ENCODE assay signal across 17 mouse cellular contexts in genomic region chr15:83772953-83773352, GRCm38 (mm10). TPM values are rescaled to one million over a fixed set of nuclear protein-coding genes. Genes with fewer than 3 reads are reported as not detected.
A peak's percentile ranks its signal among the peaks of the same experiment; 100 is the strongest.
DNase-seq lines count a peak whose midpoint lies in the region; ATAC-seq and TF ChIP-seq lines count a peak whose summit lies in the region.
"Had no signal": no experiment of that assay in that cellular context is flagged by ENCODE, and none has a peak within 500 bp of the region (broad histone marks: within the 10 kb centered on the region; RNA-seq: fewer than 3 reads in every experiment).

No protein-coding gene starts in this region.

- no peaks in the 10 kb centered on the region for H3K27me3 ChIP-seq in forebrain, embryonic 16.5 days (replicated peaks; ENCODE audit: control insufficient read depth, insufficient read depth, low read length)
- no peaks in the 10 kb centered on the region for H3K27me3 ChIP-seq in forebrain, embryonic 11.5 days (ENCODE audit: control insufficient read depth, insufficient read depth, low read length)
- peaks cover 30% of the 10 kb centered on the region for H3K27me3 ChIP-seq in kidney, embryonic 15.5 days
- H3K27me3 ChIP-seq in midbrain, postnatal 0 days (ENCODE audit: insufficient read depth, low read length): no peaks in the 10 kb centered on the region
- H3K27me3 ChIP-seq in midbrain, embryonic 14.5 days (ENCODE audit: control insufficient read depth, insufficient read depth, low read length): no peaks in the 10 kb centered on the region

- no peak overlapping the region for H3K4me3 ChIP-seq in forebrain, embryonic 16.5 days (replicated peaks; ENCODE audit: low read length)
- no peak overlapping the region for H3K4me3 ChIP-seq in forebrain, embryonic 11.5 days (ENCODE audit: low read depth, low read length)
- no peak overlapping the region for H3K4me3 ChIP-seq in kidney, embryonic 15.5 days (replicated peaks)
- no peak overlapping the region for H3K4me3 ChIP-seq in midbrain, postnatal 0 days (ENCODE audit: low read depth, low read length)
- no peak overlapping the region for H3K4me3 ChIP-seq in midbrain, embryonic 14.5 days (replicated peaks; ENCODE audit: low read depth, low read length)
- H3K4me3 ChIP-seq: embryonic facial prominence, embryonic 12.5 days; forebrain, embryonic 10.5 days; midbrain, embryonic 13.5 days had no signal

- no peak for ATAC-seq in forebrain, embryonic 16.5 days
- ATAC-seq in forebrain, embryonic 11.5 days (replicated peaks; ENCODE audit: low FRiP score): no peak
- ATAC-seq in kidney, embryonic 15.5 days (replicated peaks; ENCODE audit: low FRiP score): no peak
- ATAC-seq in midbrain, postnatal 0 days (ENCODE audit: low FRiP score): 0 out of 2 replicates have a peak, but pooled peaks have one; percentile 11
- no peak for ATAC-seq in midbrain, embryonic 14.5 days (ENCODE audit: low FRiP score, low TSS enrichment)
- ATAC-seq: liver, postnatal 0 days; midbrain, embryonic 13.5 days had no signal

- H3K9me3 ChIP-seq in forebrain, embryonic 16.5 days (ENCODE audit: control insufficient read depth, low read length): no peaks in the 10 kb centered on the region
- H3K9me3 ChIP-seq in forebrain, embryonic 11.5 days (ENCODE audit: control insufficient read depth, low read length): no peaks in the 10 kb centered on the region
- H3K9me3 ChIP-seq in kidney, embryonic 15.5 days (replicated peaks): no peaks in the 10 kb centered on the region
- no peaks in the 10 kb centered on the region for H3K9me3 ChIP-seq in midbrain, postnatal 0 days (ENCODE audit: low read length)
- no peaks in the 10 kb centered on the region for H3K9me3 ChIP-seq in midbrain, embryonic 14.5 days (ENCODE audit: control insufficient read depth, low read length)
- H3K9me3 ChIP-seq: embryonic facial prominence, embryonic 12.5 days; forebrain, embryonic 10.5 days; midbrain, embryonic 13.5 days had no signal

- H3K9ac ChIP-seq in forebrain, embryonic 16.5 days (replicated peaks; ENCODE audit: low read depth, low read length): no peak overlapping the region
- no peak overlapping the region for H3K9ac ChIP-seq in forebrain, embryonic 11.5 days (ENCODE audit: low read length)
- no peak overlapping the region for H3K9ac ChIP-seq in kidney, embryonic 15.5 days
- H3K9ac ChIP-seq in midbrain, postnatal 0 days (replicated peaks; ENCODE audit: low read length, poor library complexity, severe bottlenecking): no peak overlapping the region
- H3K9ac ChIP-seq in midbrain, embryonic 14.5 days (replicated peaks; ENCODE audit: low read length): no peak overlapping the region
- H3K9ac ChIP-seq: embryonic facial prominence, embryonic 12.5 days; hindbrain, embryonic 14.5 days; liver, postnatal 0 days; midbrain, embryonic 13.5 days had no signal

- DNase-seq in forebrain, embryonic 11.5 days (ENCODE audit: low spot score): no peak
- DNase-seq in kidney, adult 11 months: peak; percentile 12
- DNase-seq in midbrain, postnatal 0 days (ENCODE audit: low spot score): peak; percentile 63
- DNase-seq in midbrain, embryonic 14.5 days: no peak
- no peak for DNase-seq in thymus, postnatal 36 days
- no peak for DNase-seq in spleen, postnatal 10 days (ENCODE audit: low spot score in 2 of 2)
- DNase-seq: B cell, adult 2 months; liver, postnatal 0 days; thymus, adult 2 months had no signal

- H3K27ac ChIP-seq in forebrain, embryonic 16.5 days (ENCODE audit: low read length): peak overlapping the region; percentile 22; the same call in 1 of the 2 replicates
- H3K27ac ChIP-seq in forebrain, embryonic 11.5 days (ENCODE audit: low read depth, low read length): no peak overlapping the region
- no peak overlapping the region for H3K27ac ChIP-seq in kidney, embryonic 15.5 days
- no peak overlapping the region for H3K27ac ChIP-seq in midbrain, postnatal 0 days (ENCODE audit: low read depth, low read length)
- no peak overlapping the region for H3K27ac ChIP-seq in midbrain, embryonic 14.5 days (replicated peaks; ENCODE audit: low read depth, low read length)
- H3K27ac ChIP-seq: embryonic facial prominence, embryonic 12.5 days; forebrain, embryonic 10.5 days; hindbrain, embryonic 14.5 days; midbrain, embryonic 13.5 days had no signal

- no peaks in the 10 kb centered on the region for H3K36me3 ChIP-seq in forebrain, embryonic 16.5 days (ENCODE audit: control insufficient read depth, insufficient read depth)
- H3K36me3 ChIP-seq in forebrain, embryonic 11.5 days (ENCODE audit: control insufficient read depth, insufficient read depth, low read length): no peaks in the 10 kb centered on the region
- no peaks in the 10 kb centered on the region for H3K36me3 ChIP-seq in kidney, embryonic 15.5 days
- no peaks in the 10 kb centered on the region for H3K36me3 ChIP-seq in midbrain, postnatal 0 days (ENCODE audit: insufficient read depth, low read length)
- no peaks in the 10 kb centered on the region for H3K36me3 ChIP-seq in midbrain, embryonic 14.5 days (ENCODE audit: control insufficient read depth, insufficient read depth, low read length)
- H3K36me3 ChIP-seq: embryonic facial prominence, embryonic 12.5 days; forebrain, embryonic 10.5 days; midbrain, embryonic 13.5 days had no signal

- WGBS in forebrain, embryonic 16.5 days: 63% methylated on average over 4 of the region's 4 CpGs
- 89% methylated on average over 4 of the region's 4 CpGs for WGBS in forebrain, embryonic 11.5 days
- 87% methylated on average over 4 of the region's 4 CpGs for WGBS in kidney, embryonic 15.5 days
- 76% methylated on average over 4 of the region's 4 CpGs for WGBS in midbrain, postnatal 0 days
- 88% methylated on average over 4 of the region's 4 CpGs for WGBS in midbrain, embryonic 14.5 days

- no peak for TF ChIP-seq CTCF in midbrain, postnatal 0 days (IDR thresholded peaks at IDR 0.05)

- peaks cover 36% of the 10 kb centered on the region for H3K4me1 ChIP-seq in forebrain, embryonic 16.5 days (replicated peaks; ENCODE audit: control insufficient read depth, insufficient read depth, low read length)
- H3K4me1 ChIP-seq in forebrain, embryonic 11.5 days (replicated peaks; ENCODE audit: control insufficient read depth, insufficient read depth, low read length): no peaks in the 10 kb centered on the region
- no peaks in the 10 kb centered on the region for H3K4me1 ChIP-seq in kidney, embryonic 15.5 days
- H3K4me1 ChIP-seq in midbrain, postnatal 0 days (ENCODE audit: insufficient read depth, low read length): no peaks in the 10 kb centered on the region
- H3K4me1 ChIP-seq in midbrain, embryonic 14.5 days (ENCODE audit: control insufficient read depth, insufficient read depth, low read length): no peaks in the 10 kb centered on the region
- H3K4me1 ChIP-seq: embryonic facial prominence, embryonic 12.5 days had no signal

- no peak overlapping the region for H3K4me2 ChIP-seq in forebrain, embryonic 16.5 days (ENCODE audit: low read length)
- H3K4me2 ChIP-seq in forebrain, embryonic 11.5 days (ENCODE audit: low read depth, low read length, severe bottlenecking): no peak overlapping the region
- no peak overlapping the region for H3K4me2 ChIP-seq in kidney, embryonic 15.5 days
- H3K4me2 ChIP-seq in midbrain, postnatal 0 days (ENCODE audit: low read depth, low read length, poor library complexity, severe bottlenecking): no peak overlapping the region
- H3K4me2 ChIP-seq in midbrain, embryonic 14.5 days (ENCODE audit: low read length): no peak overlapping the region
- H3K4me2 ChIP-seq: embryonic facial prominence, embryonic 12.5 days; hindbrain, embryonic 14.5 days; midbrain, embryonic 13.5 days had no signal

RNA-seq across cellular contexts. Expression of gene Mpped1, which starts 6.3 kb away (rescaled TPM):
- polyA plus RNA-seq in forebrain, embryonic 16.5 days (2015; fragmentation: Nextera tagmentation; extraction: Ambion mirVana): 400 and 477 TPM in 2 replicates
- polyA plus RNA-seq in forebrain, embryonic 11.5 days (2014; fragmentation: Nextera tagmentation; extraction: Ambion mirVana): 39.2 and 40.6 TPM in 2 replicates
- polyA plus RNA-seq in kidney, embryonic 15.5 days (2015; fragmentation: Nextera tagmentation; extraction: Ambion mirVana): 0.41 and 0.70 TPM in 2 replicates
- total RNA-seq in midbrain, postnatal 0 days (2014; rRNA removed): 41.1 and 48.0 TPM in 2 replicates
- 18.1 and 20.3 TPM in 2 replicates for polyA plus RNA-seq in midbrain, postnatal 0 days (2015; fragmentation: Nextera tagmentation; extraction: Ambion mirVana)
- polyA plus RNA-seq in midbrain, embryonic 14.5 days (2014; fragmentation: Nextera tagmentation; extraction: Ambion mirVana): 16.5 and 16.9 TPM in 2 replicates
- total RNA-seq: adrenal gland, postnatal 25 days had no signal
- polyA plus RNA-seq: large intestine, adult 2 months; liver, postnatal 0 days had no signal

RNA-seq across cellular contexts. Expression of gene Scube1, which starts 48.1 kb away (rescaled TPM):
- polyA plus RNA-seq in forebrain, embryonic 16.5 days (2015; fragmentation: Nextera tagmentation; extraction: Ambion mirVana): 21.9 and 23.6 TPM in 2 replicates
- 33.9 and 38.0 TPM in 2 replicates for polyA plus RNA-seq in forebrain, embryonic 11.5 days (2014; fragmentation: Nextera tagmentation; extraction: Ambion mirVana)
- polyA plus RNA-seq in kidney, embryonic 15.5 days (2015; fragmentation: Nextera tagmentation; extraction: Ambion mirVana): 5.1 and 6.1 TPM in 2 replicates
- 14.9 and 19.9 TPM in 2 replicates for total RNA-seq in midbrain, postnatal 0 days (2014; rRNA removed)
- polyA plus RNA-seq in midbrain, postnatal 0 days (2015; fragmentation: Nextera tagmentation; extraction: Ambion mirVana): 4.7 TPM in 2 replicates
- polyA plus RNA-seq in midbrain, embryonic 14.5 days (2014; fragmentation: Nextera tagmentation; extraction: Ambion mirVana): 10.2 and 13.5 TPM in 2 replicates

Comparison
In these comparisons a context has a peak if more than half of its experiments do, and no peak if none do; other contexts are left out.
1. DNase-seq: peak in kidney, adult 11 months (single experiment) and midbrain, postnatal 0 days (single experiment); none in forebrain, embryonic 11.5 days (single experiment), midbrain, embryonic 14.5 days (single experiment), thymus, postnatal 36 days (0 of 2) and spleen, postnatal 10 days (0 of 2).
2. RNA of gene Mpped1, which starts 6.3 kb away (polyA plus RNA-seq): 400 to 477 TPM in forebrain, embryonic 16.5 days, 39.2 to 40.6 TPM in forebrain, embryonic 11.5 days, 18.1 to 20.3 TPM in midbrain, postnatal 0 days and 16.5 to 16.9 TPM in midbrain, embryonic 14.5 days; 0.41 to 0.70 TPM in kidney, embryonic 15.5 days; every median in the first group is over 10 times any median in the second.